Mouse (Mus musculus) erythroblast, embryonic 14.5 days (primary cell): ENCODE results near the gene Psmc3ip.

Experiments used
- GATA1 ChIP-seq: IDR thresholded peaks from 2 replicates; pipeline ENCODE4 v1.6.1; 2012; ENCODE audit warnings: low read length, inconsistent platforms, mixed read lengths
- TAL1 ChIP-seq: IDR thresholded peaks from 3 replicates; pipeline ENCODE4 v1.6.1; 2012; ENCODE audit warnings: low read length, inconsistent platforms, mixed read lengths

DNA sequence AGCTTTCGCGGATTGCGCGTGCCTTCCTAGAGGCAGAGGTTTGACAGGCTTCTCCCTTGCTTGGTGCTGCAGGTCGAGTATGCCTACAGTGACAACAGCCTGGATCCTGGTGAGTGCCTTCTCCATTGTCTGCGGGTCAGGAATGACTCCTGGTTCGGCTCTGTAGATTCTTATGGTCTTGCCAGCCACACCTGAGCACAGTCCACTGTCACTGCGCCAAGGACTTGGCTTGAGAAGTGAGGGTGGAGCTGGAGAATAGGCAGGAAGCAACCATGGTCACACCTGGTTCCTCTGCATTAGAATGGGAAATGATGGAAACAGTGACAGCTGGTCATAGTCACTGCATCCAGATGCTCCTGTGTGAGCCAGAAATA lies 7.6 kb downstream of the Psmc3ip start:
- TF ChIP-seq TAL1 (no peak), GATA1 (no peak)
